Mouse (Mus musculus) cerebellum, adult 2 months (tissue): ENCODE measurements around the gene Fam118a. TPM values are rescaled to one million over a fixed set of nuclear protein-coding genes. Genes with fewer than 3 reads are reported as not detected.

ENCODE experiments used
- DNase-seq, 2 experiments: peaks; one replicate each; pipeline ENCODE4 v3.0.0; 2021
- H3K27ac ChIP-seq: fragments of 200-500 bp; 2 replicates; pipeline ENCODE4 v1.5.1; 2012; ENCODE audit warnings: low read length, control low read depth, inconsistent platforms; ENCODE audit not compliant: insufficient read depth
- H3K27me3 ChIP-seq: fragments of 200-500 bp; 2 replicates; pipeline ENCODE4 v1.6.1; 2012; ENCODE audit warnings: inconsistent platforms, mild to moderate bottlenecking, low read length, moderate library complexity; ENCODE audit not compliant: control insufficient read depth, insufficient read depth
- H3K4me1 ChIP-seq: fragments of 200-500 bp; 2 replicates; pipeline ENCODE4 v1.6.1; 2011; ENCODE audit warnings: low read length; ENCODE audit not compliant: control insufficient read depth, insufficient read depth
- H3K4me3 ChIP-seq: fragments of 200-500 bp; replicated peaks from 2 replicates; pipeline ENCODE3; 2011; ENCODE audit warnings: mild to moderate bottlenecking, low read depth, low read length, control low read depth; ENCODE audit not compliant: insufficient read depth
- CTCF ChIP-seq: fragments of 200-500 bp; IDR thresholded peaks from 2 replicates; pipeline ENCODE4 v1.5.1; 2011; ENCODE audit warnings: low read depth, mild to moderate bottlenecking, control low read depth, low read length, moderate library complexity, borderline replicate concordance; ENCODE audit not compliant: insufficient read depth
- POLR2A ChIP-seq: fragments of 200-500 bp; IDR thresholded peaks from 2 replicates; pipeline ENCODE4 v1.6.1; 2011; ENCODE audit warnings: low read length, control low read depth, borderline replicate concordance; ENCODE audit not compliant: insufficient read depth
- WGBS: fragments of 180-500 bp; shearing (Covaris S2); methylation state at CpG from one replicate; pipeline ENCODE4 v1.1.7; 2018; 5-methylcytosine and 5-hydroxymethylcytosine counted together
- polyA plus RNA-seq: library from polyadenylated mRNA; depleted of rRNA; stranded (reverse); fragments of >200 nt; gene quantifications from 2 replicates; pipeline ENCODE4 v1.2.3, GENCODE M21; 2012

Gene Fam118a
- polyA plus RNA-seq, 1 experiment: 17.1 TPM

DNA sequence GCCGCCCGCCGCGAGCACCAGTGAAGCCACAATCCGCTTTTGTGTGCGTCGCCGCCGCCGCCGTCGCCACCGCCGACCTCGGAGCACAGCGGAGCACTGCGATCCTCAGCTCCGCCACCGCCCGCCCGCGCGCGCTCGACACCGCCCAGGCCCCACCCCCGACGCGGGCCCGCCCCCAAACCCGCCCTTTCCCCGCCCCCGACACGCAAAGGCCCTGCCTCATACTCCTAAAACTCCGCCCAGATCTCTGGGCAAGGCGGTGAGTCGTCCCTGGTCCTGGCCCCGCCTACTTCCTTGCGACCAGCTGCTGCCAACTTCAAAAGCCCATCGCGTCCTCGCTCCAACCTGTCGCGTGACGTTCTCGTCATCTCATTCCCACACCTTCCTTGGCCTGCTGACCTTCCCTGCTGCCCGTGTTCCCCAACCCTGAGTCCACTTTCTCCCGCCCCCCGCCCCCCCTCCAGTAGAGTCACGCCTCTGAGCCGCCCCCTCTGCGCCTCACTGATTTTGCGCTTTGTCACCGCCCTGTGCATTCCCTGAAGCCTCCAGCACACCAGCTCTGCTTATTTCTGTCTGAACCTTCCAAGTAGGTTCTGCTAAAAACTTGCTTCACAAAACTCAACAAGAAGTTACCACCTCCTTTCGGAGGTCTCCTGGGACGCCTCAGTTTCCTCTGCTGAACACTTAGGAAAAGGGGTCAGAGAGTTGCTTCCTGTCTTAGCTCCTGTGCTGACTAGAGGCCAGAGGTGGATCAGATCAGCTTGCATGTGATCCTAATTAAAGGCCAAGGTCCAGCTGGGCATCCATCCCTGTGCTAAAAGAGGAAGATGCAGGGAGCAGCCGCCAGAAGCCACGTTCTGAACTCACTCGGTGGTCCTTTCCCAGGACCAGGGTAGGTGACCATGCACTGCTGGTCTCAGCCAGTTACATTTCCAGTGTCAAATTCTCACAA lies 40.6 kb upstream of the Fam118a start, which contains the start of gene 5031439G07Rik:
Gene 5031439G07Rik (minus strand): TSS at position 678 of the 952 bp plus-strand sequence.
- H3K27me3 ChIP-seq: no peaks in the 10 kb centered on the region
- peak within 1 kb of the TSS; percentile 79 for H3K4me3 ChIP-seq
- peak; percentile 84 to 91 for DNase-seq
- no peak for TF ChIP-seq CTCF
- peak; percentile 75 for TF ChIP-seq POLR2A
- peaks cover 14% of the 10 kb centered on the region for H3K4me1 ChIP-seq
- WGBS: 2% methylated on average over 59 of the region's 59 CpGs
- H3K27ac ChIP-seq: 0 out of 2 replicates have a peak within 1 kb of the TSS, but pooled peaks have one; percentile 18

DNA sequence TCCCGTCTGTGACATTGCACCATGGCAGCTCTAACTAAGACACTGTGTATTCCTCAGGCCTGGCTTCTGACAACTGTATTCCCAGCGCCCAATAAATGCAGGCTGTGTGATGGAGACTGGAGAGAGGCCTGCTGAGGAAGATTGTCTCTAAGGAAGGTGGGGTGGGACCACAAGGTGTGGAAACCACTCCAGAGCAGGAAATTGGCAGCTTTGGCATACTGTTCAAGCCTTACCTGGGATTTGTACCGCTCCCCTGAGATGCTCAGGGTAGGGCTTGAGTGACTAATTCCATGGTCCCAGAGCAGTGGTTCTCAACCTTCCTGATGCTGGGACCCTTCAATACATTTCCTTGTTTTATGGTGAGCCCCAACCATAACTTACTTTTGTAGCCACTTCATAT lies 39.6 kb upstream of the Fam118a start:
- TF ChIP-seq CTCF (no peak), POLR2A (no peak)
- no peak for DNase-seq
- Histone ChIP-seq H3K27me3 (no peaks in the 10 kb centered on the region), H3K27ac (no peak overlapping the region), H3K4me1 (peaks cover 5% of the 10 kb centered on the region), H3K4me3 (no peak overlapping the region)
- WGBS: 84% methylated on average over 3 of the region's 3 CpGs

DNA sequence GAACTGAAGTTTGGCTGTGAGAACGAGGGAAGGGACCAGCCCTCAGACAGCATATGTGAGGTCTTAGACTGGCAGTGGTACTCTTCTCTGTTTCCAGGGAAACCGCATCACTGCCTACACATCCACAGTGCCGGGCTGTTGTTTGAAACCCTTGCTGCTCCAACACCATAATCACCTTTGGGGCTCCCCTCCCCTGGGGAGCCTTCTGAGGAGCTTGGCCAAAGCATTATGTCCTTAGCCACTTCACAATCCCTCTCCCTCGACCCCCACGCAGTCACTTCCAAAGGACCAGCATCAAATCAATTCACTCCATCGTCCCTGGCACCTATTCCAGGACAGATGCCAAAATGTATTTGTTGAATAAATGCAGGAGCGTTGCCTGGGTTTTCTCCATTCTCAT lies 39.0 kb upstream of the Fam118a start:
- DNase-seq: no peak
- TF ChIP-seq CTCF: no peak
- no peak for TF ChIP-seq POLR2A
- H3K27me3 ChIP-seq: no peaks in the 10 kb centered on the region

DNA sequence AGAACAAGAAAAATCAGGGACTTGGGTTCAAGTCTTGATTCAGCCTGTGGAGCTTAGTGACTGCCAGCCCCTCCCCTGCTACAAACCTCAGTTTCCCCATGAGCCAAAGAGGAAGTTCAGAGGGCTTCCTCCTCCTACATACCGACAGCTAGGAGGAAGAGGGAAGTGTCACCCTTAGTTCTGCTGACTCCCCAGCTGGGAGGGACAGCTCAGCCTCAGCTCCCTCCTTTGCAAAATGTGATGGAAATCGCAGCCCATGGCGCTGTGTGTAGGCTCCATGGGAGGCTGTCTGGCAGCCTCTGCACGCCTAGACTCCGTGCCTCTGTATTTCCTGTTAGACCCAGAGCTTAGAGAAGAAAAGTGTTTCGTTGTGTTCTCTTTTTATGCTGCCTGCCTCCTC lies 34.2 kb upstream of the Fam118a start:
- H3K4me3 ChIP-seq: no peak overlapping the region
- H3K4me1 ChIP-seq: no peaks in the 10 kb centered on the region
- H3K27ac ChIP-seq: no peak overlapping the region
- no peaks in the 10 kb centered on the region for H3K27me3 ChIP-seq
- DNase-seq: no peak
- TF ChIP-seq POLR2A (no peak), CTCF (no peak)
- 39% methylated on average over 6 of the region's 6 CpGs for WGBS

More for the DNA sequence above, 39.0 kb upstream of the Fam118a start:
- peaks cover 3% of the 10 kb centered on the region for H3K4me1 ChIP-seq
- H3K4me3 ChIP-seq: no peak overlapping the region
- 25% methylated on average over 7 of the region's 7 CpGs for WGBS
- no peak overlapping the region for H3K27ac ChIP-seq

DNA sequence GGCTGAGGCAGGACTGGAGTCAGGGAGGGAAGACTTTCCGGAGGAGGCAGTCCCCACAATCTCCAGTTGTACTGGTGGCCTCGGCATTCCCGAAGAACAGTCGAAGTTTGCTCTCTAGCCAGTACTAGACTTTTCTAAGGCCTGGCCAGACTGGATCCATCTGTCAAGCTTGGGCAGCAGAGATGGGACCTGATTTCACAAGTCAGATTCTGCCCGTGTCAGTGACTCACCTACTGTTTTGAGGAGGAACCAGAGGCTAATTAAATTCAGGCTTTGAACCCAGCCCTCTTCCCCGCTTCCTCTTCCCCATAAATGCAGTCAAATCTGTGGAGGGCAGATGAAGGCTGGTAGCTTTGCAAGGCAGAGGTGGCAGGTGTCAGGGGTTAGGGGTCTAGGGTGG lies 33.7 kb upstream of the Fam118a start:
- 58% methylated on average over 6 of the region's 6 CpGs for WGBS
- no peak overlapping the region for H3K4me3 ChIP-seq
- TF ChIP-seq CTCF (no peak), POLR2A (no peak)
- H3K4me1 ChIP-seq: no peaks in the 10 kb centered on the region
- no peaks in the 10 kb centered on the region for H3K27me3 ChIP-seq
- no peak overlapping the region for H3K27ac ChIP-seq
- DNase-seq: no peak

DNA sequence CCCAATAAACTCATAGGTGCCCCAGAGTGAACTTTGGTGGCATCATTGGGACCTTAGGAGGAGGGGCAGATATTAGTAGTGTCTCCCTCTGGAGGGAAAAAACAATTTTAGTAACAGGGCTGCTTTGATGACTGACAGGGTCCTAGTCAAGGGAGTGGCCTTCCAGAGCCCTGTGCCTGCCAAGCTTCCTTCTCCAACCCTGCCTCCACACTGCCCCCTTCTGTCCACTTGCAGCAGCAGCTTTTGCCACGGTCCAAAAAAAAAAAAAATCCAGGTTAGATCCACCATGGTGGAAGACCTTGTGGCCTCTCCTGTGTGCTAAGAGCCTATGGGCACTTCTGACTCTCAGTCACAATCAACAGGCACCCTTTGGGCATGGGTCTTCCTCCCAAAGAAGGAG lies 32.8 kb upstream of the Fam118a start:
- TF ChIP-seq CTCF: peak; percentile 59; the same call in 1 of the 2 replicates
- TF ChIP-seq POLR2A: no peak
- WGBS: 0% methylated on average over 1 of the region's 1 CpGs
- DNase-seq: peak; percentile 43 to 50

DNA sequence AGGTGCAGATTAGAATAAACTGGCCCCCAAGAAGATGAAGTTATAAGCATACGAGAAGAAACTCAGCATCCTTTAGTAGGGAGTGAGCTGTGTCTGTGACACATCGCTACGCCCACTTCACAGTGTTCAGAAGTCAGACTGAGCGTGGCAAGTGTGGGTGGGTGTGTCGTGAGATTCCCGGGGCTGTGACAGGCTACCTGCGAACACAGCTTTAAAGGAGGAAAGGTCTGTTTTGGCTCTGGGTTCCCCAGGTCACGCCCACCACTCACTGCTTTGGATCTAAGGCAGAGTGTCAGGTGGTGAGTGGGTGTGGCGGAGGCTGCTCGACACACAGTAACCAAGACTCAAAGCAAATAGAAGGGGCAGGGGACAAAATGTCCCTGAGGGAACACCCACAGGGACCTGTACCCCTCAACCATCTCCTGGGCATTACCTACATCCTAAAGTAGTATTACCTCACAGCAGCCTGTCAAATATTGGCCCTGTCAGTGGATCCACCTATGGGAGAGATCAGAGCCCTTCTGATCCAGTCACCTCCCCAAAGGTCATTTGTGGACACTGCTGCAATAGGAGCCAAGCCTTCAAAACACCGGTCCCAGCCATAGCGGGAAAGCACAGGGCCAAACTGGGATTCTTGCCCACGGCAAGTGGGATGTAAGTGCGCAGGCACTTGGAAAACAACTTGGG lies 30.8 kb upstream of the Fam118a start:
- WGBS: 79% methylated on average over 14 of the region's 14 CpGs
- Histone ChIP-seq H3K27me3 (no peaks in the 10 kb centered on the region), H3K4me1 (no peaks in the 10 kb centered on the region), H3K27ac (no peak overlapping the region), H3K4me3 (no peak overlapping the region)
- DNase-seq: no peak
- TF ChIP-seq CTCF (no peak), POLR2A (no peak)

More for the DNA sequence above, 32.8 kb upstream of the Fam118a start:
- Histone ChIP-seq H3K4me1 (no peaks in the 10 kb centered on the region), H3K4me3 (no peak overlapping the region), H3K27ac (no peak overlapping the region), H3K27me3 (no peaks in the 10 kb centered on the region)
